Mouse (Mus musculus): Measurements from ENCODE around the gene Accs.

The Accs gene

GRCm38 (mm10) chr2:93791516-93792499, 57.9 kb downstream of the Accs start:
- peak; percentile 81 for DNase-seq (ENCODE audit: low spot score)

GRCm38 (mm10) chr2:93790798-93791345, 58.9 kb downstream of the Accs start:
- DNase-seq (ENCODE audit: low spot score), result no peak

GRCm38 (mm10) chr2:93788557-93788956, 61.2 kb downstream of the Accs start:
- DNase-seq (ENCODE audit: low spot score), result no peak

- peak; percentile 76 for DNase-seq (ENCODE audit: low spot score)
These were observed 63.6 kb downstream of the Accs start for GRCm38 (mm10) chr2:93786175-93786574.

- DNase-seq (ENCODE audit: low spot score), result no peak
These were observed 64.3 kb downstream of the Accs start for GRCm38 (mm10) chr2:93785432-93785798.

- DNase-seq (ENCODE audit: low spot score), result peak; percentile 60
These were observed 64.9 kb downstream of the Accs start for GRCm38 (mm10) chr2:93784721-93785431.

GRCm38 (mm10) chr2:93783926-93784539, 65.7 kb downstream of the Accs start:
- no peak for DNase-seq (ENCODE audit: low spot score)
